Mouse (Mus musculus) intestine, embryonic 15.5 days (tissue): ENCODE measurements around the gene Dhx57. TPM values are rescaled to one million over a fixed set of nuclear protein-coding genes. Genes with fewer than 3 reads are reported as not detected.
"Not testable (repeated sequence)": the region's sequence is repeated elsewhere in the genome, so short reads cannot be mapped to it uniquely, and the experiment has no call there.

Source experiments
- ATAC-seq: fragments of 200-750 bp; cut with Nextera tagmentation; 2 replicates; pipeline ENCODE4 v1.8.0; 2017; ENCODE audit warnings: moderate TSS enrichment, moderate library complexity
- H3K27ac ChIP-seq: fragments of 300-500 bp; sonication (generic); 2 replicates; pipeline ENCODE4 v1.5.1; 2015; ENCODE audit warnings: mild to moderate bottlenecking, inconsistent platforms
- H3K27me3 ChIP-seq: fragments of 300-500 bp; sonication (generic); replicated peaks from 2 replicates; pipeline ENCODE4 v1.6.1; 2015; ENCODE audit warnings: inconsistent platforms
- H3K36me3 ChIP-seq: fragments of 300-500 bp; sonication (generic); 2 replicates; pipeline ENCODE4 v1.6.1; 2015; ENCODE audit warnings: inconsistent platforms
- H3K4me1 ChIP-seq: fragments of 300-500 bp; sonication (generic); replicated peaks from 2 replicates; pipeline ENCODE4 v1.6.1; 2015; ENCODE audit warnings: inconsistent platforms
- H3K4me2 ChIP-seq: fragments of 300-500 bp; sonication (generic); replicated peaks from 2 replicates; pipeline ENCODE4 v1.6.1; 2015; ENCODE audit warnings: mild to moderate bottlenecking, inconsistent platforms
- H3K4me3 ChIP-seq: fragments of 300-500 bp; sonication (generic); replicated peaks from 2 replicates; pipeline ENCODE4 v1.5.1; 2015; ENCODE audit warnings: inconsistent platforms
- H3K9ac ChIP-seq: fragments of 300-500 bp; sonication (generic); 2 replicates; pipeline ENCODE4 v1.6.1; 2015; ENCODE audit warnings: inconsistent platforms
- H3K9me3 ChIP-seq: fragments of 300-500 bp; sonication (generic); 2 replicates; pipeline ENCODE4 v1.6.1; 2016; ENCODE audit warnings: inconsistent platforms
- WGBS: fragments of 180-500 bp; shearing (Covaris S2); methylation state at CpG from one replicate; pipeline ENCODE4 v1.1.7; 2015; 5-methylcytosine and 5-hydroxymethylcytosine counted together
- polyA plus RNA-seq: library from polyadenylated mRNA; unstranded; fragments of >200 nt; fragmentation: Nextera tagmentation; extraction: Ambion mirVana; gene quantifications from 2 replicates; pipeline ENCODE4 v1.2.1, GENCODE M21; 2015

Gene Dhx57
- polyA plus RNA-seq, 1 experiment from 2014 or later, result 13.4 TPM

DNA sequence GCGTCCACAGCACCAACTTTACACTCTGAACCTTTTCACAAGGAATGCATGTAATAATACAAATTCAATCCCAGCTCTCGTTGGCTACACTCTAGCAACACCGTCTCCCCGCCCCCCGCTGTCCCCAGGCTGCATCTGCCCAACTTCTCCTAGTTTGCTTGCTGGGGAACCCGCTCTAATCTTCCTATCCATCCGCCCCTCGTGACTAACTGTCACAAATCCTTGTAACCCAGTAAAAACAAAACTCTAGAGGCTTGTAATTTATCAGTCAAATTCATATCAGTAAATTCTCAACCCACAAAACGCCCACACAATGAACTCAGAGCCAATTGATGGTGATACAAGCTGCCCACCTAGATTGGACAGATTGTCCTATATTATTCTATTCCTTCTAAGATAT lies 69.1 kb downstream of the Dhx57 start:
- no peak for ATAC-seq
- Histone ChIP-seq H3K9me3 (no peaks in the 10 kb centered on the region), H3K4me3 (no peak overlapping the region), H3K27me3 (no peaks in the 10 kb centered on the region), H3K4me2 (no peak overlapping the region), H3K4me1 (no peaks in the 10 kb centered on the region), H3K9ac (no peak overlapping the region), H3K27ac (no peak overlapping the region), H3K36me3 (no peaks in the 10 kb centered on the region)
- 69% methylated on average over 9 of the region's 9 CpGs for WGBS

DNA sequence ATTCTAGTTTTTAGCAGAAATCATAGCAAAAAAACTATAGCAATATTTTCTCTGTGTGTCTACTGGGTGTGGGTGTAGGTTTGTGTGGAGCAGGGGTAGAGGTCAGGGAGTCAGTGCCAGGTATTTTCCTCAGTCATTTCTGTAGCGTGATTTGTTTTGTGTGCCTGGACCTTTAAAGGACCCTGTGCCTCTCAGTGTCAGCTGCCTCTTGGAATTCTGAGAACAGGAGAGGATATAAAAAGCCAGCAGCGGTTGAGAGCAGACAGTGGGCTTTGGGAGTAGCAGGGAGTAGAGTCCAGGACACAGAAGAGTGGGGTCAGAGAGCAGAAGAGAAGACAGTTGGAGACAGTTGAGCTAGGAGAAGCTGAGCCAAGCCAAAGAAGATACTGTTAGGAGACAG lies 70.1 kb downstream of the Dhx57 start:
- Histone ChIP-seq H3K4me2 (no peak overlapping the region), H3K4me3 (no peak overlapping the region), H3K9me3 (no peaks in the 10 kb centered on the region), H3K27me3 (no peaks in the 10 kb centered on the region), H3K27ac (no peak overlapping the region), H3K36me3 (no peaks in the 10 kb centered on the region), H3K4me1 (no peaks in the 10 kb centered on the region), H3K9ac (no peak overlapping the region)
- ATAC-seq, result no peak
- WGBS, result 58% methylated on average over 2 of the region's 2 CpGs

DNA sequence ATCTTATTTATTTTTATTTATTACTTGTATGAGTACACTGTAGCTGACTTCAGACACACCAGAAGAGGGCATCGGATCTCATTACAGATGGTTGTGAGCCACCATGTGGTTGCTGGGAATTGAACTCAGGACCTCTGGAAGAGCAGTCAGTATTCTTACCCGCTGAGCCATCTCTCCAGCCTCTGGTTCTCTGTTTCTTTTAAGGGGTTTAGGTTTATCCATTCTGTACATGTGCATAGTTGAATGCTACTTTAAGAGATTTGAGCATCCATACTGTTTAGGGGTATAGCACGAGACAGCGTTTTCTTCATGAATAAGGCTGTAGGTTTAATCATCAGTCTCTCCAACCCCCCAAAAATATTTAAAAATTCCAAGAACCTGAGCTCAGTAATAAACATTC lies 76.3 kb downstream of the Dhx57 start:
- not testable (repeated sequence) for H3K4me2 ChIP-seq, H3K4me1 ChIP-seq, ATAC-seq, H3K27me3 ChIP-seq, H3K27ac ChIP-seq, H3K9ac ChIP-seq, H3K9me3 ChIP-seq, H3K36me3 ChIP-seq, H3K4me3 ChIP-seq
- WGBS, result 91% methylated on average over 4 of the region's 4 CpGs

DNA sequence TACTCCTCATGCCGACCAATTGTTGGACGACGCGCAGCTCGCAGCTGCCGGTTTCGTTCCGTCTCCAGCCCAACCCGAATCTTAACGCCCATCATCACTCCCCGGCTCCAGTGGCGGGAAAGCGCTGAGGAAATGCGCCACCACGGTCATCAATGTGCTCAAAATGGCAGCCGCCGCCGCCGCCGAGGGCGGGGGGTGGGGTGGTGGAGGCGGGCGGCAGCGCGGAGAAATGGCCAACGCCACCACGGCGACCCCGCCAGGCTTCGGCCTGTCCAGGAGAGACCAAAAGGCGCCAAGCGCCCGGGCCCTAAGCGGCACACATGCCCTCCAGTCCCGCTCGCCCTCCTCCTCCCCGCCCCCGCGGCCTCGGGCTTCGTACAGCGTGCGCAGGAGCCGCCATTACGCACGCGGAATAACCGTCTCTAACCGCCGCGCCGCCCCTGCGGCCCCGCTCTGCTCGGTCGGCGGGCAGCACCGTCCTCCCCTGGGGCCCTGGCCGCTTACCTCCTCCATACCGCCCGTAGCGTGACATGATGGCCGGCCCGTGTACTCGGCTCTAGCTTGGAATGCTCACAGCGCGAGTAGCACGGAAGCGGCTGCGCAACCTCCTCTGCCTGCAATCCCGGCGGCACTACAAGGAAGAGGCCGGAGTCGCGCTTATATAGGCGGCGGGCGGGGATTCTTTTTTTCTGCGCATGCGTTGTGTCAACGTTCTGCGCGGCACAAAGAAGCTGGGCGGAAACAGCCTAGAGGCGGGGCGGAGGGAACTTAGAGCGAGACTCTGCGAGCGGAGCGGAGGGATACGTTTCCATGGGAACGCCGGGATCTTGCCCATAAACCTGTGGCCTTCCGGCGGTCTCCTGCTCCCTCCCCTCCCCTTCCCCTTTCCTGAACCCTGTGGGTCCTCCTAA lies 83.3 kb downstream of the Dhx57 start, which contains the start of the genes Srsf7 and Ttc39d:
TSS of gene Srsf7 (minus strand) at position 637 of the 911 bp plus-strand sequence.
TSS of gene Ttc39d (plus strand) at position 790 of the 911 bp plus-strand sequence.
- 0 out of 2 replicates have a peak, but pooled peaks cover 7% of the 10 kb centered on the region for H3K4me1 ChIP-seq
- H3K4me2 ChIP-seq, result peak within 1 kb of the TSS; percentile 71
- WGBS, result under 1% methylated on average over 95 of the region's 95 CpGs
- H3K36me3 ChIP-seq, result peaks cover 16% of the 10 kb centered on the region
- no peaks in the 10 kb centered on the region for H3K27me3 ChIP-seq
- H3K9ac ChIP-seq, result peak within 1 kb of the TSS; percentile 98
- ATAC-seq, result peak; percentile 94
- H3K9me3 ChIP-seq, result no peaks in the 10 kb centered on the region
- peak within 1 kb of the TSS; percentile 89 for H3K4me3 ChIP-seq
- H3K27ac ChIP-seq, result peak within 1 kb of the TSS; percentile 99

DNA sequence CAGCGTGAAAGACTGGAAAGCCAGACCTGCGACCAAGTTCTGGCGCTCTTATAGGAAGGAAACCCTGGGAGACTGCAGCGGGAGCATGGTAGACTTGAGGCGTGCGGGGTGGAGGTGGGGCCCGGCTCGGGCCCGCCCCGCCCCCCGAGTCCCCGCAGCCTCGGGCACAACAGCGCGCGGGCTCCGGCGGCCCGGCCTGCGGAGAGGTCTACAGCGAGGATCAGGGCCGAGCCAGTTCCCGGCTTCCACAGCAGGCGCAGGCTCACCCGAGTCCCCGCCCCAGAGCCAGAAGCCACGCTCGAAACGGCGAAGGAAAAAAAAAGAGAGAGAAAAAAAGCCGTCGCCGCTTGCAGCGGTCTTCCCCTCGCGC lies 84.0 kb downstream of the Dhx57 start:
- under 1% methylated on average over 36 of the region's 36 CpGs for WGBS

DNA sequence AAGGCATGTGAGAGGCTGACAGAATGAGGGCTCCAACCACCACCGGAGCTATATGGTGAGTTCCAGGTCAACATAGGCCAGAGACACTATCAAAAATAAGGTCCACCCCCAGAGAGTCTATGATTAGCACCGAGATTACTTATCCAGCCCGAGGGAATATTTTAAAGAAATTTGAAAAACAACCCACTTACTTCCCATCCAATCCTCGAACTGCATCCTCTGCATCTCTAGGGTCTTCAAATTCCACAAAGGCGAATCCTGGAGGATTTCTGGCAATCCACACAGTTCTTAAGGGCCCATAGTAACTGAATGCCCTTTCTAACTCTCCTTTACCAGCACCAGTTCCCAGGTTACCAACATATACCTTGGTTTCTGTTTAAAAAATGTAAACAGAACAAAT lies 84.6 kb downstream of the Dhx57 start:
- no peak for ATAC-seq
- H3K27me3 ChIP-seq, result no peaks in the 10 kb centered on the region
- H3K9ac ChIP-seq, result peak overlapping the region; percentile 98
- 0 out of 2 replicates have a peak, but pooled peaks cover 7% of the 10 kb centered on the region for H3K4me1 ChIP-seq
- 13% methylated on average over 5 of the region's 5 CpGs for WGBS
- H3K36me3 ChIP-seq, result peaks cover 16% of the 10 kb centered on the region
- H3K4me2 ChIP-seq, result peak overlapping the region; percentile 71
- no peak overlapping the region for H3K27ac ChIP-seq
- no peaks in the 10 kb centered on the region for H3K9me3 ChIP-seq
- peak overlapping the region; percentile 89 for H3K4me3 ChIP-seq

More for the DNA sequence above, 84.0 kb downstream of the Dhx57 start:
- Histone ChIP-seq H3K9ac (peak overlapping the region; percentile 98), H3K9me3 (no peaks in the 10 kb centered on the region), H3K4me2 (peak overlapping the region; percentile 71), H3K4me1 (0 out of 2 replicates have a peak, but pooled peaks cover 7% of the 10 kb centered on the region), H3K4me3 (peak overlapping the region; percentile 89), H3K27ac (peak overlapping the region; percentile 99), H3K27me3 (no peaks in the 10 kb centered on the region), H3K36me3 (peaks cover 16% of the 10 kb centered on the region)
- ATAC-seq, result peak; percentile 74

DNA sequence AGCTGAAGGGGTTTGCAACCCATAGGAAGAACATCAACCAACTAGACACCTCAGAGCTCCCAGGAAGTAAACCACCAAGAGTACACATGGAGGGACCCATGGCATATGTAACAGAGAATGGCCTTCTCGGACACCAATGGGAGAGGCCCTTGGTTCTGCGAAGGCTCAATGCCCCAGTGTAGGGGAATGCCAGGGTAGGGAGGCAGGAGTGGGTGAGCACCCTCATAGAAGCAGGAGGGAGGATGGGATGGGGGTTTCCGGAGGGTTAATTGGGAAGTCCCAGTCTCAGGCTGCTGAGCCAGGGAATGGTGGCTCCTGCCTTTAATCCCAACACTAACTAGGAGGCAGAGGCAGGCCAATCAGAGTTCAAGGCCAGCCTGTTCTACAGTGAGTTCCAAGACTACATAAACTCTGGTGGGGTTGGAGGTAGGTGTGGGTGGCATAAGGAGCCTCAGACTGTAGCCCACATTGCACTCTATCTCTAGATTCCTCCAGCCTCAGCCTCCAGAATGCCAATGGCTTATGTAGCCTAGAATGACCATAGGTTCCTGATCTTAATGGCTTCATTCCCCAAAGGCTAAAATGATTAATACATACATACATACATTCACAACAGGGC lies 91.0 kb downstream of the Dhx57 start:
- no peak overlapping the region for H3K4me2 ChIP-seq
- no peak overlapping the region for H3K4me3 ChIP-seq
- WGBS, result 95% methylated on average over 3 of the region's 3 CpGs
- H3K9ac ChIP-seq, result no peak overlapping the region
- H3K9me3 ChIP-seq, result no peaks in the 10 kb centered on the region
- H3K4me1 ChIP-seq, result no peaks in the 10 kb centered on the region
- H3K27me3 ChIP-seq, result no peaks in the 10 kb centered on the region
- H3K27ac ChIP-seq, result no peak overlapping the region
- peak; percentile 51 for ATAC-seq
- peaks cover 24% of the 10 kb centered on the region for H3K36me3 ChIP-seq

DNA sequence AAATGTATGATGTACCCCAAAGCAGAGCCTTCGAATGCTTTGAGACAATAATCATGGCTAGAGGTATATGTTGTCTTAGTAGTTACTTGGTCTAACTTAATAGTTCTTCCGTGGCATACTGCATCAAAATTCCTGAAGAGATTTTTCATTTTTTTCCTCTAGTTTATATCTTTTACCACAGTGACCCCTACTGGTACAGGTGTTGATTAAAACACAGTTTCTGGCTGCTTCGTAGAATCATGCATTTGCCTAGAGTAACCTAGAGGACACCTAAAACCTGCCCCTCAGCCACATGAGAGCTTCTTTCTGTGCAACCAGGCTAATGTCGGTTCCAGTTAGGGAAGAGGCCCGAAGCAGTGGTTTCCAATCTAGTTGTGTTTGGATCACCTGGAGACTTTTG lies 97.2 kb downstream of the Dhx57 start:
- H3K27ac ChIP-seq, result no peak overlapping the region
- no peaks in the 10 kb centered on the region for H3K9me3 ChIP-seq
- no peaks in the 10 kb centered on the region for H3K27me3 ChIP-seq
- 66% methylated on average over 5 of the region's 5 CpGs for WGBS
- H3K4me1 ChIP-seq, result no peaks in the 10 kb centered on the region
- H3K4me3 ChIP-seq, result no peak overlapping the region
- no peak overlapping the region for H3K4me2 ChIP-seq
- ATAC-seq, result no peak
- H3K36me3 ChIP-seq, result peaks cover 6% of the 10 kb centered on the region; the same call in 1 of the 2 replicates
- H3K9ac ChIP-seq, result no peak overlapping the region

Other genes with a start within 250 kb of the Dhx57 start
- gene Hnrnpll, start 228.1 kb downstream of the Dhx57 start, polyA plus RNA-seq, result 50.0 and 56.5 TPM in 2 replicates
- gene Galm, start 163.0 kb downstream of the Dhx57 start, polyA plus RNA-seq, result 67.2 and 71.1 TPM in 2 replicates
- 497 and 569 TPM in 2 replicates for gene Srsf7, start 83.2 kb downstream of the Dhx57 start, polyA plus RNA-seq
- 0.11 and 0.16 TPM in 2 replicates for gene Ttc39d, start 83.0 kb downstream of the Dhx57 start, polyA plus RNA-seq
- 44.9 and 49.1 TPM in 2 replicates for gene Gemin6, start 66.0 kb downstream of the Dhx57 start, polyA plus RNA-seq
- gene Morn2, start 273 bp downstream of the Dhx57 start, polyA plus RNA-seq, result 22.4 and 25.4 TPM in 2 replicates
- gene Arhgef33, start 16.9 kb upstream of the Dhx57 start, polyA plus RNA-seq, result 0.73 and 0.83 TPM in 2 replicates
- 0.92 and 1.4 TPM in 2 replicates for gene Gm10190, start 83.1 kb upstream of the Dhx57 start, polyA plus RNA-seq
- 4.7 and 4.9 TPM in 2 replicates for gene Sos1, start 190.0 kb upstream of the Dhx57 start, polyA plus RNA-seq